Mouse (Mus musculus) kidney, embryonic 16.5 days (tissue): ENCODE measurements around the gene Txk. TPM values are rescaled to one million over a fixed set of nuclear protein-coding genes. Genes with fewer than 3 reads are reported as not detected.

ENCODE experiments used
- ATAC-seq: fragments of 200-750 bp; cut with Nextera tagmentation; 2 replicates; pipeline ENCODE4 v1.8.0; 2017; ENCODE audit warnings: moderate TSS enrichment; ENCODE audit not compliant: low FRiP score, low TSS enrichment
- H3K27ac ChIP-seq: fragments of 300-500 bp; sonication (generic); 2 replicates; pipeline ENCODE4 v1.5.1; 2014; ENCODE audit warnings: low read length
- H3K27me3 ChIP-seq: fragments of 300-500 bp; sonication (generic); 2 replicates; pipeline ENCODE4 v1.6.1; 2014; ENCODE audit warnings: low read length, control low read depth, mixed read lengths; ENCODE audit not compliant: insufficient read depth
- H3K36me3 ChIP-seq: fragments of 300-500 bp; sonication (generic); 2 replicates; pipeline ENCODE4 v1.6.1; 2014; ENCODE audit warnings: low read length, control low read depth, mixed read lengths; ENCODE audit not compliant: insufficient read depth
- H3K4me1 ChIP-seq: fragments of 300-500 bp; sonication (generic); 2 replicates; pipeline ENCODE4 v1.6.1; 2014; ENCODE audit warnings: low read length, control low read depth, mixed read lengths; ENCODE audit not compliant: insufficient read depth
- H3K4me2 ChIP-seq: fragments of 300-500 bp; sonication (generic); replicated peaks from 2 replicates; pipeline ENCODE4 v1.6.1; 2014; ENCODE audit warnings: low read depth, low read length
- H3K4me3 ChIP-seq: fragments of 300-500 bp; sonication (generic); 2 replicates; pipeline ENCODE4 v1.5.1; 2014; ENCODE audit warnings: mild to moderate bottlenecking, low read length
- H3K9ac ChIP-seq: fragments of 300-500 bp; sonication (generic); replicated peaks from 2 replicates; pipeline ENCODE4 v1.6.1; 2014; ENCODE audit warnings: low read length
- H3K9me3 ChIP-seq: fragments of 300-500 bp; sonication (generic); 2 replicates; pipeline ENCODE4 v1.6.1; 2016; ENCODE audit warnings: low read length, control low read depth
- WGBS: fragments of 180-500 bp; shearing (Covaris S2); extraction: QIAGEN DNeasy Blood & Tissue Kit; methylation state at CpG from one replicate; pipeline ENCODE4 v1.1.7; 2014; 5-methylcytosine and 5-hydroxymethylcytosine counted together
- polyA plus RNA-seq: library from polyadenylated mRNA; unstranded; fragments of >200 nt; fragmentation: Nextera tagmentation; extraction: Ambion mirVana; gene quantifications from 2 replicates; pipeline ENCODE4 v1.2.1, GENCODE M21; 2015

Gene Txk
- polyA plus RNA-seq, 1 experiment from 2014 or later = 0.06 TPM

DNA sequence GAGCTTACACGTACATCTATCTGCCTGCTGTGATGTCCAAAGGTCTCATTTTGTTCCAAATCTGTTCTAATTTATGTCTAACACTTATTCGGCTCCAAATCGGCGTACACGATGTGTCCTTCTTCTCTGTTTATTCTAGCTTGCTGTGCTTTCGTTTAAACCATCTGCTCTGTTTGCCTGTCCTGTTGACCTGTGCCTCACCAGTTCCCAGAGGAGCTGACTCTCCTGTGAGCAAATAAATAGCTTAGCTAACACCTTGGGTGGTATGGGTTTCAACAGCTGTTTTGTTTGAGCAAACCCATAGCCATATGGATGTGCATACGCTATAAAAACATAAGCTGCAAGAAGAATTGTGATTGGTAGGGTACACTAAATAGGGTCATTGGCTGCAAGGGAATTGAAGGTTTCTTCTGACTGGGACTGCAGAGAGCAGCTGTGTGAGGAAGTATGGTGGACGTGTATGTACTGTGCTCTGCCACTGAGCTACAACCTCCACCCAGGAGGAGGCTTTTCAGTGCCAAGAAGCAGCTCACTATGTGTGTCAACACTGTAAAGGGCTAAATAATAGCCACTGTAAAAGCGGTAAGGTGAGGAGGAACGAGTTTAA, 99.4 kb downstream of the Txk start:
- Histone ChIP-seq H3K4me3 (no peak overlapping the region), H3K27ac (no peak overlapping the region), H3K9ac (no peak overlapping the region), H3K9me3 (no peaks in the 10 kb centered on the region), H3K4me2 (no peak overlapping the region), H3K27me3 (peaks cover 9% of the 10 kb centered on the region; the same call in 1 of the 2 replicates), H3K4me1 (peaks cover 7% of the 10 kb centered on the region), H3K36me3 (no peaks in the 10 kb centered on the region)
- ATAC-seq = no peak
- WGBS = 55% methylated on average over 10 of the region's 10 CpGs

DNA sequence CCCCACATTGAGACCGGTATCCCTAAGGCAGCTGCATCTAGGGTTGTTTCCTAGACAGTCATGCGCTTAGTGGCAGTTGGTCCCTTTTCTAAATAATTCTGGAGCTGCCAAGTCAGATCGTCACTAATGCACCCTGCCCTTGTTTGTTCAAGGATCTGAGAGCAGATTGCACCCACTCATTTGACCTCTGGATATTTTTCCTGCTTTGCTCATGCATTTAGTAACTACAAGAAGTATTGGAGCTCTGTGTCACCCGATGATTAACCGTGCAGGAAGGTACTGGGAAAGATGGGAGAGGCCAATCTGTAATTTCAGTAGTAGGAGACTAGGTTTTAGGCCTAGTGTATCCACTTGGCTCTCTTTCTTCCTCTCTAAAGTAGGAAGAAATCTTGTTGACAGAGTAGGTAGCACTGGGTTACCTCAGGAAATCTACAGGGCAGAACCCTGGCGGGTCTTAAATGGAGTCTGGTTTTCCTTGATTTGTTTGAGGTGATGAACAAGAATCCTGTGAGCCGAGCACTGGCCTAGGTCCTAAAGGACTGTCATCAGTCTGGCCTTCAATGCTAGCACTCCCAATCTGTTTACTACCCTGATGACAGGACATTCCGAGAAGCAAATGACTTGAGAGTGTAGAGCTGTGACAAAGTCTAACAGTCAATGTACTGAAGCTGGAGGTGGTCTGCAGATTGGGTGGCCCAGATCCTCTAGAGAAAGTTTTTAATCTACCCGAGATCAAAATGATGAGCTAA, 103.4 kb downstream of the Txk start:
- WGBS = 67% methylated on average over 9 of the region's 9 CpGs

DNA sequence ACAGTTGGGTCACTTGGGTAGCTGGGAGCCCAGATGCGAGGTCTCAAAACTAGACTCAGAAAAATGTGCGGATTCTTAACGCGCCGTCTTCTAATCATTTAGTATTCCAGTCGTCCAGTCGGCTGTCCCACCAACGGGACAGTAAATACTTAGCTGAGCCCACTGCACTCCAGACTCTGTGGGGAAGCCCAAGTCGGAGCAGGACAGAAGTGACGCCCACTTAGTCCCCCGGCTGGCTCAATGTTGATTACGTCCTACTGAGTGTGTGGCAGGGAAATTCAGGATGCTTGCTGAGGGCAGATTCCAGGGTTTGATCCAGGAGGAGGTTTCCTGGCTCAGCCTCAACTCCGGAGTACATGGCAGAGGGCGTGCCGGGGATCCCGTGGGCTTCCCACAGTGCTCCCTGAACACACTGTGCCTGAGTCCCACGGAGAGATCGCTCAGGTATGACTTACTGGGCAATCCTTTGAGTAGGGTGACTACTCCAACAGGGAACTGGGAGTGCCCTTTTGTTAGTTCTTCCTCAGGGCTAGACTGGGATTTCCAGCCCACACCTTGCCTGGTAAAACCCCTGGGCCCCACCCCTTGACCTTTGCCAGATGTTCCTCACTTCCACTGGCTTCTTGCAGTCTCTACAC, 104.5 kb downstream of the Txk start:
- Histone ChIP-seq H3K36me3 (no peaks in the 10 kb centered on the region), H3K4me2 (peak overlapping the region; percentile 91), H3K27me3 (peaks cover 9% of the 10 kb centered on the region; the same call in 1 of the 2 replicates), H3K9me3 (no peaks in the 10 kb centered on the region), H3K4me3 (peak overlapping the region; percentile 56), H3K27ac (no peak overlapping the region), H3K9ac (peak overlapping the region; percentile 60), H3K4me1 (peaks cover 16% of the 10 kb centered on the region; the same call in 1 of the 2 replicates)
- ATAC-seq = peak; percentile 65; the same call in 1 of the 2 replicates
- 7% methylated on average over 18 of the region's 18 CpGs for WGBS

More for the DNA sequence above, 103.4 kb downstream of the Txk start:
- Histone ChIP-seq H3K4me2 (no peak overlapping the region), H3K27me3 (peaks cover 9% of the 10 kb centered on the region; the same call in 1 of the 2 replicates), H3K4me3 (no peak overlapping the region), H3K27ac (no peak overlapping the region), H3K36me3 (no peaks in the 10 kb centered on the region), H3K9me3 (no peaks in the 10 kb centered on the region), H3K9ac (no peak overlapping the region), H3K4me1 (peaks cover 15% of the 10 kb centered on the region; the same call in 1 of the 2 replicates)
- no peak for ATAC-seq

DNA sequence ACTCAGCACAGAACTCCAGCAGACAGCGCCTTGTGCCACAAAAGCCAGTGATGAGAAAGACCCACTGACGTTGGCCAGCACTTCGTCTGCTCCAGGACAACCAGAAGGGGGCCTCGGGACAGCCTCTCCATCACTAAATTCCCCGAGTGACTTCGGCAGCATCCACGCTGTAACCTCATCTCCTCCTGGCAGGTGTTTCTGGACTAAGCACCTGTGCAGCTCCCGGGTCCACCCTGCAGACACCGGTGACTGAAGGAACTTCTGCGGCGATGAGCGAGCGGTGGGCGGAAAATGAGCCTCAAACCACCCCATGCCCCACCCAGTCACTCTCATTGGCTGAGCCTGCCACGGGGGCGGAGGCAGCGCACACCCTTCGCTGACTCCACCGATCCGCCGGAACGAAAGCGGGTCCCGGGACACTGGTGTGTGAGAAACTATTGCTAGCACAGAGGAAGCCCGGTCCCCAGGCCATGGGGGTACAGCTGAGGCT, 105.1 kb downstream of the Txk start, which contains the start of gene Nipal1:
Gene Nipal1 (plus strand): TSS at position 378 of the 490 bp plus-strand sequence.
- Histone ChIP-seq H3K9ac (peak within 1 kb of the TSS; percentile 60), H3K9me3 (no peaks in the 10 kb centered on the region), H3K4me1 (peaks cover 16% of the 10 kb centered on the region; the same call in 1 of the 2 replicates), H3K36me3 (no peaks in the 10 kb centered on the region), H3K4me2 (peak within 1 kb of the TSS; percentile 91), H3K27ac (no peak within 1 kb of the TSS), H3K4me3 (peak within 1 kb of the TSS; percentile 56), H3K27me3 (peaks cover 9% of the 10 kb centered on the region; the same call in 1 of the 2 replicates)
- ATAC-seq = peak; percentile 96
- WGBS = under 1% methylated on average over 25 of the region's 25 CpGs

DNA sequence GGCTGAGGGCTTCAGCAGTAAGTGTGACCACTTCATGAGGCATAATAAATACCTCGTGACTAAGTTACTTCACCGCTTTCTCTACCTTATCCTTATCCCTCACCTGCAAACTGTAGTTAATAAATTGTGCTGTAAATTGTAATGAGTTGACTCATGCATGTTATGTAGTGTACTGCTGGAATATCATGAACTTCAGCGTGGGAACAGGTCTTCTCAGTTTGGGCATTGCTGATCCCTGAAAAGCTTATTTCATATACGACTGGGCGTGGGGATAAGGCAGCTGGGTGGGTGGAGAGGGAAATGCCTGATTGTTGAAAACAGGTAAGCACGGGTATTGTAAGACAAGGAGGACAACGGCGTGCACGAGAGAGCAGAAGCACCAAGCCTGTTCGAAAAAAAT, 105.6 kb downstream of the Txk start:
- H3K27ac ChIP-seq = no peak overlapping the region
- H3K4me3 ChIP-seq = peak overlapping the region; percentile 56
- peaks cover 9% of the 10 kb centered on the region; the same call in 1 of the 2 replicates for H3K27me3 ChIP-seq
- no peak for ATAC-seq
- 18% methylated on average over 10 of the region's 10 CpGs for WGBS
- H3K9ac ChIP-seq = peak overlapping the region; percentile 44; the same call in 1 of the 2 replicates
- H3K4me1 ChIP-seq = peaks cover 16% of the 10 kb centered on the region; the same call in 1 of the 2 replicates
- no peaks in the 10 kb centered on the region for H3K9me3 ChIP-seq
- H3K36me3 ChIP-seq = no peaks in the 10 kb centered on the region
- peak overlapping the region; percentile 91 for H3K4me2 ChIP-seq

DNA sequence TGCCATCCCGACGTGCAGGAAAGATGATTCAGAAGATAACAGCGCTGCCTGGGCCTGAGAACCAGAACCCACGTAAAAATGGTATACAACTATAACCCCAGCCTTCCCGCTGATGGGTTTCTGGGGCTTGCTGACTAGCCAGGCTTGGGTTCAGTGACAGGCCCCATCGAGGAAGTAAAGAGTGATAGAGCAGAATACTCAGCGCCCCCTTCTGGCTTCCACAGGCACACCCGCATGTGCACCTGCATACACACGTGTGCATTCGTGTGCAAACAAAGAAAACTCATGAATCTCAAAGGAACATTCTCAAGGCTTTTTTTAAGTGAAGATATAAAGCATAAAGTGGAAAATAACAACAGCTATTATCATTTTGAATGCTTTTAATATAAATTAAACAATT, 106.4 kb downstream of the Txk start:
- peaks cover 9% of the 10 kb centered on the region; the same call in 1 of the 2 replicates for H3K27me3 ChIP-seq

More for the DNA sequence above, 106.4 kb downstream of the Txk start:
- H3K36me3 ChIP-seq = no peaks in the 10 kb centered on the region
- H3K9me3 ChIP-seq = no peaks in the 10 kb centered on the region
- ATAC-seq = no peak
- H3K4me2 ChIP-seq = no peak overlapping the region
- no peak overlapping the region for H3K9ac ChIP-seq
- H3K4me3 ChIP-seq = no peak overlapping the region
- H3K4me1 ChIP-seq = peaks cover 16% of the 10 kb centered on the region; the same call in 1 of the 2 replicates
- WGBS = 31% methylated on average over 10 of the region's 10 CpGs
- H3K27ac ChIP-seq = no peak overlapping the region

Other genes starting within 250 kb of the Txk start
- 9.2 and 10.5 TPM in 2 replicates for gene Corin, start 248.3 kb downstream of the Txk start, polyA plus RNA-seq
- gene Nfxl1, start 193.1 kb downstream of the Txk start, polyA plus RNA-seq = 18.0 and 19.7 TPM in 2 replicates
- 0.24 and 0.30 TPM in 2 replicates for gene Zar1, start 171.5 kb downstream of the Txk start, polyA plus RNA-seq
- gene Gm5868, start 165.2 kb downstream of the Txk start, polyA plus RNA-seq = 0.33 and 0.45 TPM in 2 replicates
- gene Cnga1, start 108.5 kb downstream of the Txk start, polyA plus RNA-seq = not detected in 2 replicates
- 4.7 and 5.6 TPM in 2 replicates for gene Nipal1, start 105.0 kb downstream of the Txk start, polyA plus RNA-seq
- 11.2 and 12.1 TPM in 2 replicates for gene Tec, start 115.7 kb upstream of the Txk start, polyA plus RNA-seq
- 11.8 and 12.6 TPM in 2 replicates for gene Slain2, start 161.5 kb upstream of the Txk start, polyA plus RNA-seq
- gene Gm10135, start 221.9 kb upstream of the Txk start, polyA plus RNA-seq = not detected in 2 replicates